Mouse (Mus musculus) cerebellum, postnatal 14 days (tissue): ENCODE measurements at regions not wholly inside any gene's neighbourhood (a gene's known extent, or its start where the extent isn't known, plus 50 kb on each side); places are given as distances from the start of the nearest gene placed in this dataset.

Experiments
- DNase-seq, 2 experiments: peaks; one replicate each; pipeline ENCODE4 v3.0.0; 2021; ENCODE audit warnings: mixed read lengths in 2 of 2

DNA sequence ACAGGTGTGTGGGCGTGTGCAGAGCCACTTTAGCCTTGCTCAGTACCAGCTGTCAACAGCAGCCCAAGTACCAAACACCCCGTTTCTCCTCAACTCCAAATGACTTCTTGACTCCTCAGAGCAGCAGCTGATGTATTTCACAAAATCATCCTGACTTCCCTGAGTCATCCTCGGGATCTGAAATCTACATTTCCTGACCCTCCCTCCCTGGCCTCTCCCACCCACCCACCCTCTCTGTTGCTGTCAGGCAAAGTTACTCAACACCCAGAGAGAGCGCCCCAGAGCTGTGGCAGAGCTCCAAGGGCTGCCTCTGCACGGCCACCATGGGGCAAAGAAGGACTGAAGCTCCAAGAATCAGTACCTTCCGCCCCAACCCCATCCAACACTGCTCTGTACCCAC, 83.5 kb upstream of the Cyp1b1 start:
- no peak for DNase-seq

DNA sequence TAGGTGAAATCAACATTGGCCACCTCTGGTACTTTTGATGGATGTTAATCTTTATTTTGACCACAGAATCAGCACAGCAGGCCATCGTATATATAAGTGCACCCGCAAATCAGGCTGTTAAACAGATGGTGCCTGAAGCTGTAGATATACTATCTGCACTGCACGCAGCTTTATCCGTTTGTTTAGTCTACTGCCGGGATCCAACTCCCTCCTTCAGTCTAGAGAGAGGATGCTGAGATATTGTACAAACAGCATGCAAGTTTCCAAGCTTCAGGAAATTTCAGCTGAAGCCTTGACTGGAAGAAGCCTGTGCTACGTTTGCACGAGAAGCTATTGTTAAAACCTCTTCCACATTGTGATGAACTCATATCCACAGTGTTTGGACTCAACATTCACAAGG, 75.3 kb upstream of the Cyp1b1 start:
- no peak for DNase-seq

DNA sequence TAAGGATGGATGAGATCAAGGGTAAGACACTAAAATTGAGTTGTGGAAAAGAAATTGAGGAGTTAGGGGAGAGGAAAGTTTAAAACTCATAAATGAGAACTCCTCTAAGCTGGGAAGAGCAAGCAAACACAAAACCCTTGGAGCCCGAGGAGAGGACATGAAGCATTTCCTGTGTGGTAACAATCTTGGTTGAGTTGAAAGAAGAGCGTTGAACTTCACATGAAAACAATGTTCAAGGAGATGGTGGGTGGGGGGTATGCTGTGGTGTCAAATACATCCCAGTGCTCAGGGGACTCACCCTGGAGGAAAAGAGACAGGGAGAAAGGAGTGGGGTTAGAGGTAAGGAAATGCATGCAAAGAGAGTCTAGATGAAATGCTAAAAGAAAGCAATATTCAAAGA, 72.3 kb upstream of the Cyp1b1 start:
- DNase-seq, result no peak

DNA sequence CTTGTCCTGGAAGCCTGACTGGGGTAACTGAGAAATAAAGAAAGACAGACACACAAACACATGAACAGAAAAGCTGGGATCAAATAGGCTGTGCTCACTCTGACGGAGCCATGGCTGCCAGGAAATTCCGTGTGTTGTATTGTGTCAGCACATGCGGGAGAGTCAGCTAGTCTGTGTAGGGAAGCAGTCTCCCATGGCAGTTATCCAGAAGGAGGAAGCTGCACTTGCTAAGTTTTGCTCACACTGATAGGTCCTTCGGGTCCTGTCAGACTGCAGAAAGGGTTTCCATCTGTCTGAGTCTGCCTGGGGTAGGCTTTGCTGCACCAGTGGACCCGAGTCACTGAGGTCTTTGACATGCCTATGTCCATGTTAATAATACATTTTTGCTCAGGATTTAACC, 71.8 kb upstream of the Cyp1b1 start:
- no peak for DNase-seq

DNA sequence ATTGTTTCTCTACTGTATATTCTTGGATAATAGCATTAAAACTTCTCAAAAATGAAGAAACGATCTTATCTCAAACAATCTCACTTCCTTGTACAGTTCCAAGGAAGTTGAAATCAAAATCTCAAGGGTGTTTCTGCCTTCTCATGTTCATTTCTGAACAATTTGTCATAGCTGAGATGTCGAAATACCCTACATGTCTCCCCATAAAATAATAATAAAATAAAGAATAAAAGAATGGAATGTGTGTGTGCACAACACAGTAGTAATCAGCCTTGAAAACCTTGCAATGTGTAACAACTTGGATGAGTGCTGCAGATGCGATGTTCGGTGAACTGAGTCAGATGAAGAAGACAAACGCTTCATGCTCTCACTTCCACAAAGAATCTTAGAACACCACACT, 71.4 kb upstream of the Cyp1b1 start:
- no peak for DNase-seq

DNA sequence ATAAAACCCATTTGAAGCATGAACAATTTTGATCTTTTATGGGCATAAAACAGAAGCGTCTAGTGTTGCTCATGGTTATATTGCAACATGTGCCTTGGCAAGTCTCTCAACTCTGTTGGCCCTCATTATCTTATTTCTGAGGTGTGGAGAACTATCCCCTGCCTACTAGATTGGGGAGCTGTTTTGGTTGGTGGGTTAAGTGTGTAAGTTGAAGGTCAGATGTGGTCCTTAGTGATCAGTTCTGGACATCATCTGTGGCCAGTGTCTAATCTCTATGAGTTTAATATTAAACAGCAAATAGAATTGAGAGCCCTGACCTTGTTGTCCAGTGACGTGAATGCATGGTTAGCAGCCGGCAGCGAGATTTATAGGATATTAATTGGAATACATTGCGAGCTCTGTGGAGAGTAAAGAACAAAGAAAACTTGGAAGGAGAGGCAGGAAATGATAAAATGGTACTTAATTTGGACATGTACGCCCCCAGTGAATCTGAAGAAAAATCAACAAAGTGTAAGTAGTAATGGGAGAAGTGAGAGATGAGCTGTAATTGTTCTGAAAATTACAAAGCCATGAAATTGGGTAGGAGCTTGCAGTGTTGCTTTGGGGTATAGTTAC, 69.5 kb upstream of the Cyp1b1 start:
- no peak for DNase-seq

DNA sequence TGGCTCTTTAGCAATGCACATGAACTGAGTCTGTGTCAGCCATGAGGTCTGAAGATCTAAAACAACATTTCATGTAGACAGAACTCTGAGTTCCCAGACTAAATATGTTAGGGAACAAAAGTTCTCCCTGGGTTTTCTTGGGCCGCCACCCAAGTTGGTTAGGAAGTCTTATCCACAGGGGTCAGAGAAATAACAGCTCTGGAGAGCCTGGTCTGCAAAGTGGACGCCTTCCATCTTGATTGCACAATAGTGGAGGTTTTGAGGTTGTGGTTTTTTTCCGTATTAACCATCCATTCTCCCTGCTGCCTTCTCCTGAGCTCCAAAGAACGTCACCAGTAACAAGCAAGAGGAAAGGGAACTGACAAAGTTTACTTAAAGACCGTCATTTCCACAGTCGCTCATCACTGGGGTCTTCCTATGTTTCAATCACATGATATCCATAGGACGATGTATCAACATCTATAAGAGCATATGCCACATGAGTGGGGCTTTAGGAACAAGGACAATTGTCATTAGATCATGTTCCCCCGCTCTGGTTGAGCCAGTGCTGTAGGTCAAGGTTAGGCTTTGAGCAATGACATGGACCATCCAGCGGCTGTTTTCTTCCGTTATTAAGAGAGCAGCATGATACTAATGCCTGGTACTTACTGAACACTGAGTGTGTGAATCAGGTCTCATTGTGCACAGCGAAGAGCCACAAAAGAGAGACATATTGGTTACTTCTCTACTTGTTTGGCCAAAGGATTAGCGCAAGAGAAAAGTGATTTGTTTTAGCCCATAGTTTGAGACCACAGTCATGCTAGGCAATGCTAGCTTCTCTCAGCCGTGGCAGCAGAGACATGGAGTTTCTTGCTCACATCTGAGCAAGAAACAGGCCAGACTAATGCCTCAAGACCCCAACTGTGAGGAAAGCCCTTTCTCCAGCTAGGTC, 67.1 kb upstream of the Cyp1b1 start:
- DNase-seq, result no peak

DNA sequence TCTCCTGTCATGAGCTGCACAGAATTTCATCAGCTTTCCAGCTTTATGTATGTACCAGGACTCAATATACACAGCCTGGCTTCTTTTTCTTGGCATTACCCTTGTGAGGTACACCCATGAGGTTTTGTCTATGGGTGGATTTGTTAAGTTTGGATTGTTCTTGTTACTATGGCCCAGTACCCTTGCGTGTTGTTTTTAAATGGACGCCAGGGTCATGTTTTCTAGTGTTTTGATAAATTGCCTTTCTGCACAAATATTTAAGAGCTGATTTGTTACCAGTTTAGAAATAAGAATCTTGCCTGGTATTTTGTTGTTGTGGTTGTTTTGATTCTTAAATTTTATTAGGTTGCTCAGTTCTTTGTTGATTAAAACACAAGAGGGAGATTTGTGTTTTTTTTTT, 66.4 kb upstream of the Cyp1b1 start:
- DNase-seq, result no peak

DNA sequence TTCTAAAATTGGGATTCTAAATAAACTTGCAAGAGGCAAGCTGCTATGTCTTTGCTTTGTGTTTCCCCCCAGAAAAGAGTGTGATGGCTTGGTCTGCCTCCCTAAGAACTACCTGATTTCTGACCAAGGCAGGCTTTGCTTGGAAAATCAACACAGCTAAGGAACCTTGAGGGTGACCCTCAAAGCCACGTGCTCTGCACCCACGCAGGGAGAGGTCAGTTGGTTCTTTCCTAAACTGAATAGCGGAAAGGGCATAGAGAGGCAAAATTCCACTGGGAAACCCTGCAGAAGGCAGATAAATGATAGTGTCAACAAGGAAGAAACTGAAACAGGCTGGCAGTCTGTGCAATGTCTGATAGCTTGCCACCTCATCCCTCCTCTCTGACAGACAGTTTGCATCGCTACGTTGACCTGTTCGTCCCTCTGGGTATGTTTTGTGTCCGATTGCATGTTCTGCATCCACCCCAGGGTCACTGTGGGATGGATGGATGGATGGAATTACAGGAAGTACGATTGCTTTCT, 63.1 kb upstream of the Cyp1b1 start:
- DNase-seq, result no peak

DNA sequence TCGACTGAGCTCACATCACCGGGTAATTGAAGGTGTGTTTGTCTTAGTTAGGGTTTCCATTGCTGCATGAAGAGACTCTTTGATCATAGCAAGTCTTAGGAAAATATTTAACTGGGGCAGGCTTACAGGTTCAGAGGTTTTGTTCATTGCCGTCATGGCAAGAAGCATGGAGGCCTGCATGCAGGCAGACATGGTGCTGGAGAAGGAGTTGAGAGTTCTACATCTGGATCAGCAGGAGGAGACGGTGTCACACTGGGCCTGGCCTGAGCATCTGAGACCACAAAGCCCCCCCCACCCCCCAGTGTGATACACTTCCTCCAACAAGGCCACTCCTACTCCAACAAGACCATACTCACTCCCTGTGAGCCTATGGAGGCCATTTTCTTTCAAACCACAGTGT, 61.3 kb upstream of the Cyp1b1 start:
- DNase-seq, result no peak

DNA sequence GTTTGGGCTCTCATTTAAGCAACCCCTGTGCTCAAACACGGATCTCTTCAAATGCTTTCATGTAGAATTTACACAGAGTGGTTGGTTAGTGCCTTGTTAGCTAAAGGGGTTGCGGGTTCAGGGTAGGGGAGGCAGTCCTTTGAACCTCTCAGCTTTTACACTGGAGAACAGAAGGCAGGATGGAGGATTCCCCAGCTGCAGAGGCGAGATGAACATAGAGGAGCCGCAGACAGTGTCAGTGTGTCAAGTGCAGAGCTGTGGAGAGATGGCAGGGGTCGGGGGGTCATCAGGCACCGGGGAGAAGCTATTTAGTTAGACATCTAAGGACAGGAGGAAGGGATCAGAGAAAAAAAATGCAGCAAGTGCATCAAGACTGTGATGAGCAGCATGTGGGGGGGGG, 60.4 kb upstream of the Cyp1b1 start:
- DNase-seq, result no peak

DNA sequence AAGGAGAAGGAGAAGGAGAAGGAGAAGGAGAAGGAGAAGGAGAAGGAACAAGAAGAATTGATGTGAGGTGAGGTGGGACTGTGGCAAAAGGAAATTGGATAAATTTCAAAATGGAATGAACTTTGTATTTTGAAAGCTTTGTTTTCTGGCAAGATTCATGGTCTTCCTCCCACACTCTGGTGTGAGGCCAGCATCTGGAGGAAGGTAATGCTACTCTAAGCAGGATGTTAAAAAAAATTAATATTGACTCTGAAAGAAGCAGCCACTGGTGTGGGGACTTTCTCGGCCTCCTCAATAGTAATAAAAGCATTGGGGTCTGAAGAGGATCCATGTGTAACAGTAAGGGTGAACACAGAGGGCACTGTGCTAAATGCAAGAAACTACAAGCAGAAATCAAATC, 59.4 kb upstream of the Cyp1b1 start:
- no peak for DNase-seq

DNA sequence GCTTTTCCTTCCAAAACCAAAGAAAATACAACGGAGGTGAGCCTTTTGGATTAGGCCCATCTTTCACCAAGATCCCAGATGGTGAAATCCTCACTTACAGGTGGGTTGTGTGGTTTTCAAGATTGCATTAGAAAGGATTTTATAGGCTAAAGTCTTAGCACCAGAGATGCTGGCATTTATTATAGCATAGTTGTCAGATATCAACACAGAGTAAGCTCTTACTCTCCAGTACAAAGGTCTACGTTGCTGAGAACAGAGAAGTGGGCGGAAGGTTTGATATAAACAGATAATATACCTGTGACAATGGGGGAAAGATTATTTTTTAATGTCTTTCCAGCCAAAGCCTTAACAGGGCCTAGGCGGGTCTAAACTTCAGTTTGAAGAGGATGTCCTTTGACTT, 57.4 kb upstream of the Cyp1b1 start:
- no peak for DNase-seq

DNA sequence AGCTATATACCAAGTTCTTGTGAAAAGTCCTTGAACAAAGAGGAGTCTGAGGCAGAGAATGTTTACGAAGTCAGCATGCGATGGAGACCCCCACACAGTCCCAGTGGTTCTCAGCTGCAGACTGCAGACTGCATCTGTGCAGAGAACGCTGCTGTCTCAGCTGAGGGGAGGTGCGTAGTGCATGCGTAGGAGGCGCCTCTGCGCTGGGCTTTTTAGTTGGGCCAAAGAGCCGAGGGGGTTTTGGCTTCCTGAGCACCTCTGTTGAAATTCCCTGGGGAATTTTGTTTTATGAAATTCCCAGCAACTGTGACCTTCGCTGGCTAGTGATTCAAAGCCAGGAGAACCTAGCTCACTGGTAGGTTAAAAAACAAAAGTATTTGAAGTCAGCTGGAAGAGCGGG, 56.9 kb upstream of the Cyp1b1 start:
- DNase-seq, result no peak

DNA sequence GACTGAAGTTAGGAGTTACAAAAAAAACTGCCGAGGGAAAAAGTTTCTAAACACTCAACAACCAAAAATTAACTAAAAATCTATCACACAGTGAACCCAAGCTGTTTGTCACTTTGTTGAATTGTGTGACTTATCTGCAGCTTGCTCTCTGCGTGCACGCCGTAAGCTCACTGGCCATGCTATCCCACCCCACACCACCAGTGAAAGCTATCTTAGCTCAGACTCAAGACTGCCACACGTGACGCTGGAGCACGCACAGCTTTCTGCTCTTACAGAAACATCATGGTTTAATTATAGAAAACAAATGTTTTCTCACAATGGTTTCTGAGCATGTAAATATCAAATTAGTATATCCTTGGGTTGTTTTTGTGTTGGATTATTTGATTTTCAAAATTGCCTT, 56.0 kb upstream of the Cyp1b1 start:
- DNase-seq, result no peak

DNA sequence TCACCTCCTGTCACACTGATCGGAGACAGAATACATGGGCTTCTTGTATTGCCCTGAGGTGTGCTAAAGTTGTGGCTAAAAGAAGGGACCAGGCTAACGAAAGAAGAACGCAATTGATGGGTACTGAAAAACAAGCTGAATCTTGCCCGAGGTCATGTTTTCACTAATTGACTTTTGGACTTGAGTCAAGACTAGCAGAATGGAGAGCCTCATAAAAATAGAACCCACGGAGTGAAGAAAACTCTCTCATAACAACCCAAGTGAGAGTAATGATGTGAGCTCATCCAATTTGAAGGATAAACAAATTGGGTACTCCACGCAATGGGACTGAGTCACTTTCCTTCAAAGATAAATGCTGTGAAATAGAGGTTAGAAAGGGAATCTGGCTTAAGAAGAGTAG, 55.0 kb upstream of the Cyp1b1 start:
- DNase-seq, result no peak

DNA sequence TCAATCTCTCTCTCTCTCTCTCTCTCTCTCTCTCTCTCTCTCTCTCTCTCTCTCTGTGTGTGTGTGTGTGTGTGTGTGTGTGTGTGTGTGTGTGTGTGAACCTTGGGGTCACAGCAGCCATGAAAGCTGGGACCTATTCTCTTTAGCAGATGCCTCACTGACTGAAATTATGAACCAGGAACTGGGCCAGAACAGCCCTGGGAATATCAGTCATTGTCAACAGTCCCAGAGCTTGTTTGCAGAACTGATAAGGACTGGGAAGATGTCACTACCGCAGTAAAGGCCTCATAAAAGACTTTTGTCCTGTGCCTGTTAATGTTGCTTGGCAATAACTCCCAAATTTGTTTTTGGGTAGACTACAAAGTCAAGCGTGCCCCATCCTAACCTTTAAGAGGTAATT, 53.2 kb upstream of the Cyp1b1 start:
- DNase-seq, result no peak

DNA sequence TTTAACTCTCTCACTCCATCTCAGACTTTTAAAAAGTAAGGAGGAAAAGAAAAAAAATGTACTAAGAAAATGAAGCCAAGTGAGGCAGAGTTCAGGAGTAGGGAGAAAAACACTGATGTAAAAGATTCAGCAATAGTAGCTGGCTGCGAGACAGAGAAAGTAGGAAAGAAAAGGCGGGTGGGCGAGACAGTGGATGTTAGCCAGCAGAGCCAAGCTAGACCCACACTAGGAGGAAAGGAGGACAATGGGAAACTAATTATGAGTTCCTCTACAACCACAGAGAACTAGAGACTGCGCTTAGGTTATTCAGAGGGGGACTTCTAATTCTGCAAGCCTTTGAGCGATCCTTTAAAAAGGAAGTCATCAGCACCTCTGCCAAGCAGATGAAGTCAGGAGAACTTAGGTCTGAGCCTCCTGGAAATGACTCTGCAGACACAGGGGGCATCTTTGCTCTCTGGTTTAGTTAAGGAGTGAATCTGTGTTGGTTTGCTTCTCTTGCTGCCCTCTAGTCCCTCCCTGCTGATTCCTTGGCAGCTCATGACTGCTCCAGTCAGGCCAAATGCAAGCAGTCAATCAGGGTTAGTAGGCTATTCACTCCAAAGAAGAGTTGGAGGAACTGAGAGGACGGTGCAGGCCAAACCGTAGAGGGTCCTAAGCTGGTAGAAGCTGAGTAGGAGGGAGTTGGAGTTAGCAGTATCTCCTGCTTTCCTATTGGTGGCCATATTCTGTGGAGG, 50.4 kb upstream of the Cyp1b1 start:
- DNase-seq, result peak; percentile 37 to 40
